Mouse (Mus musculus) bone marrow, adult 2 months (tissue): ENCODE measurements around the gene Ing1. TPM values are rescaled to one million over a fixed set of nuclear protein-coding genes. Genes with fewer than 3 reads are reported as not detected.
"Not testable (repeated sequence)": the region's sequence is repeated elsewhere in the genome, so short reads cannot be mapped to it uniquely, and the experiment has no call there.

Experiments used
- H3K27ac ChIP-seq: fragments of 200-500 bp; 2 replicates; pipeline ENCODE4 v1.5.1; 2012; ENCODE audit warnings: low read depth, mild to moderate bottlenecking, control low read depth, inconsistent platforms, low read length; ENCODE audit not compliant: control insufficient read depth, poor library complexity, insufficient read depth
- H3K4me1 ChIP-seq: fragments of 200-500 bp; 2 replicates; pipeline ENCODE4 v1.6.1; 2011; ENCODE audit warnings: low read length; ENCODE audit not compliant: control insufficient read depth, insufficient read depth
- H3K4me3 ChIP-seq: fragments of 200-500 bp; replicated peaks from 2 replicates; pipeline ENCODE3; 2011; ENCODE audit warnings: mild to moderate bottlenecking, low read depth, low read length, control low read depth; ENCODE audit not compliant: control insufficient read depth
- CTCF ChIP-seq: fragments of 200-500 bp; IDR thresholded peaks from 2 replicates; pipeline ENCODE4 v1.5.1; 2011; ENCODE audit warnings: low read length, control low read depth; ENCODE audit not compliant: control insufficient read depth, insufficient read depth
- POLR2A ChIP-seq: fragments of 200-500 bp; IDR thresholded peaks from 2 replicates; pipeline ENCODE4 v1.6.1; 2011; ENCODE audit warnings: low read depth, mild to moderate bottlenecking, control low read depth, low read length, borderline replicate concordance; ENCODE audit not compliant: control insufficient read depth
- WGBS: fragments of 180-500 bp; shearing (Covaris S2); methylation state at CpG from one replicate; pipeline ENCODE4 v1.1.7; 2018; 5-methylcytosine and 5-hydroxymethylcytosine counted together
- polyA plus RNA-seq: library from polyadenylated mRNA; stranded (reverse); fragments of >200 nt; gene quantifications from 2 replicates; pipeline ENCODE4 v1.2.4, GENCODE M21; 2011; ENCODE audit warnings: low replicate concordance; ENCODE audit not compliant: missing spikeins, insufficient read depth, insufficient read length

Ing1 gene
- polyA plus RNA-seq, 1 experiment: 44.7 TPM

GRCm38 (mm10) chr8:11556691-11557423 lies 1.5 kb downstream of the Ing1 start:
- Histone ChIP-seq H3K27ac (peak overlapping the region; percentile 89), H3K4me3 (peak overlapping the region; percentile 100), H3K4me1 (no peaks in the 10 kb centered on the region; the same call in 1 of the 2 replicates)
- 3% methylated on average over 82 of the region's 85 CpGs for WGBS
- TF ChIP-seq CTCF (peak; percentile 4; the same call in 1 of the 2 replicates), POLR2A (0 out of 2 replicates have a peak, but pooled peaks have one; percentile 18)

GRCm38 (mm10) chr8:11557424-11557767 lies 2.0 kb downstream of the Ing1 start:
- TF ChIP-seq CTCF: no peak
- TF ChIP-seq POLR2A: no peak
- Histone ChIP-seq H3K4me3 (peak overlapping the region; percentile 100), H3K4me1 (no peaks in the 10 kb centered on the region; the same call in 1 of the 2 replicates), H3K27ac (peak overlapping the region; percentile 89)
- under 1% methylated on average over 32 of the region's 32 CpGs for WGBS

- Histone ChIP-seq H3K27ac (peak overlapping the region; percentile 89), H3K4me3 (peak overlapping the region; percentile 100), H3K4me1 (no peaks in the 10 kb centered on the region; the same call in 1 of the 2 replicates)
- TF ChIP-seq CTCF: no peak
- TF ChIP-seq POLR2A: peak; percentile 100
- under 1% methylated on average over 67 of the region's 67 CpGs for WGBS
Observed at GRCm38 (mm10) chr8:11557768-11558629, 2.6 kb downstream of the Ing1 start.

- Histone ChIP-seq H3K27ac (no peak overlapping the region), H3K4me3 (no peak overlapping the region), H3K4me1 (no peaks in the 10 kb centered on the region; the same call in 1 of the 2 replicates)
- TF ChIP-seq CTCF (no peak), POLR2A (no peak)
- whole genome bisulfite sequencing: 59% methylated on average over 3 of the region's 3 CpGs
Observed at GRCm38 (mm10) chr8:11559511-11559910, 4.1 kb downstream of the Ing1 start.

GRCm38 (mm10) chr8:11560220-11560619 lies 4.8 kb downstream of the Ing1 start:
- no peaks in the 10 kb centered on the region; the same call in 1 of the 2 replicates for H3K4me1 ChIP-seq
- no peak for TF ChIP-seq CTCF
- TF ChIP-seq POLR2A: no peak
- WGBS: 84% methylated on average over 9 of the region's 9 CpGs
- no peak overlapping the region for H3K4me3 ChIP-seq
- H3K27ac ChIP-seq: no peak overlapping the region

- H3K4me1 ChIP-seq: no peaks in the 10 kb centered on the region
- no peak overlapping the region for H3K27ac ChIP-seq
- no peak overlapping the region for H3K4me3 ChIP-seq
- TF ChIP-seq CTCF (no peak), POLR2A (no peak)
- 45% methylated on average over 5 of the region's 5 CpGs for WGBS
Observed at GRCm38 (mm10) chr8:11564236-11564635, 8.9 kb downstream of the Ing1 start.

- no peaks in the 10 kb centered on the region for H3K4me1 ChIP-seq
- no peak overlapping the region for H3K4me3 ChIP-seq
- TF ChIP-seq CTCF: no peak
- H3K27ac ChIP-seq: no peak overlapping the region
- WGBS: 70% methylated on average over 7 of the region's 7 CpGs
Observed at GRCm38 (mm10) chr8:11564721-11565120, 9.3 kb downstream of the Ing1 start.

GRCm38 (mm10) chr8:11568193-11568592 lies 12.8 kb downstream of the Ing1 start:
- not testable (repeated sequence) for H3K4me1 ChIP-seq, H3K27ac ChIP-seq, H3K4me3 ChIP-seq
- WGBS: 68% methylated on average over 2 of the region's 2 CpGs
